Mouse (Mus musculus): Measurements from ENCODE around the gene Fto.

Gene Fto

DNA sequence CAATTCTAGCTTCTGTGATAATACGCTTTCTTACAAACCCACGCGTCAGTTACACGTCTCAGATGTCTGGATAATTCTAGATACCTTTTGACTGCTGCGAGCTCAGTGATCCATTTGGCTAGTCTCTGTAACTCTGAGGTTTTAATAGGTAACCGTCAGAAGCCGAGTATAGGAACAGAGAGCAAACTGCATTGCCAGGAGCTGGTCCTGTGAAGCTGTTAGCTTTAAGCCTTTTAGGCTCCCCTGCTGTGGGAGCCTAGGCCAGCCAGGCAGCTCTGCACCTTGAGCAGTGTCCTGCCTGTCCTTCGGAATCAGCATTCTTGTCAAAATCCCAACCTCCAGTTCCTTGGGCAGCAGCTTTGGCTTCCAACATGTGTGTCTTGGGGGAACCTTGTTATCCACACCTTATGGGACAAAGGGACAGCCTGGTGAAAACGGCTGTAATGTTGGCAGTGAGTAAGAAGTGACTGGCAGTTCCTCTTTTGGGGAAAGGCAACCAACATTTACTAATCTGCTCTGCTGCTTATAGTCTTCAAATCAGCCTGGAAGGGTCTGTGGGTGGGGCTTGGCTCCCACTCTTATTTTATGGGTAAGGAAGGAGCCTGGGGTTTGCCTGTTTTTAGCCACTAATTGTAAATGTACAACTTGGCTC, 77.2 kb downstream of the Fto start:
- DNase-seq (ENCODE audit: extremely low spot score, low spot score): no peak

DNA sequence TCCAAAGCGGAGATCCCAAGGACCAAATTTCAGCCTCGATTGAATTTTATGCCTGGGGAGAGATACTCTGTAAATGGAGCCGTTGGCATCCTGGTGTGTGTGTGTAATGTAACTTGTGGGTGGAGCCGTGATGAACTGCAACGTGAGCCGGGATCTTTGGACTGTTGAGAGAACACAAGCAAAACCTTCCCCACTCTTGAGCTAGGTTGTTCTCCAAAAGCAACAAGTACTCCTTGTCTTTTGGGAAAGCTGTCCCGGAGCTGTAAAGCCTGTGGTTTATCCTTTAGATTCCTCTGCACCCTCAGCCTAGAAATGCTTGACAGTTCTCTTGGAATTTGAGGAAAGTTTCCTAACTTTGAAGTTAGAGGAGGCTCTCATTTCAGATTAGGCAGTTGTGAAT, 78.9 kb downstream of the Fto start:
- DNase-seq (ENCODE audit: extremely low spot score, low spot score): no peak

DNA sequence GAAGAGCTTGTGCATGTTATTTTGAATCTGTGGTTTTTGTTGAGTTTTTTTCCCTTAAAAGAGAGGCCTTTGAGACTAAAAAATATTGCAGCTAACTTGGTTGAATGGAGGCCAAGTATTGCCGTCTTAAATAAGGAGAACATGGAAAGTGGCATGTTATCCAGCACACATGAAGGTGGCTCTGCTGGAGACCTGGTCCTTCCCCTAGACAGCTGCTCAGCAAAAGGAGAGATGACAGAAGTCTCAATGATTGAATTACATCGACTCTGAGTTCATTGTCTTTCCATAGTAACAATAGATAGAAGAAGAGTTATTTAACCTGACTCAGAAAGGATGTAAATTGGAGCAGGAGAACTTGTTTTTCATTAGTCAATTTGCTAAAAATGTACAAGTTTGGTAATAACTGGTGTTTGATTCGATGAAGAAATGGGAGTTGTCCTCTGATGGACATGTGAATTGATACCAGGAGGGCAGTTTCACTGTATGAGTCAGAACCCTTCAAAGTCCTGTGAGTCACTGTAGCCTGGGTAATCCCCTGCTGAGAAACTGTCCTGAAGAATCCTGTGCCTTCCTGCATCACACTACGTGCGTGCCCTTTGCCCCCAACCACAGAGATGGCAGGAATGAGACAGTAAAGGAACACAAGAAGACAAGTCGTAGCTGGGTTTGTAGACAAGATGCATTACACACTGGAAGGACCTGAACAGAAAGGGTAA, 82.2 kb downstream of the Fto start:
- DNase-seq (ENCODE audit: extremely low spot score, low spot score): no peak

DNA sequence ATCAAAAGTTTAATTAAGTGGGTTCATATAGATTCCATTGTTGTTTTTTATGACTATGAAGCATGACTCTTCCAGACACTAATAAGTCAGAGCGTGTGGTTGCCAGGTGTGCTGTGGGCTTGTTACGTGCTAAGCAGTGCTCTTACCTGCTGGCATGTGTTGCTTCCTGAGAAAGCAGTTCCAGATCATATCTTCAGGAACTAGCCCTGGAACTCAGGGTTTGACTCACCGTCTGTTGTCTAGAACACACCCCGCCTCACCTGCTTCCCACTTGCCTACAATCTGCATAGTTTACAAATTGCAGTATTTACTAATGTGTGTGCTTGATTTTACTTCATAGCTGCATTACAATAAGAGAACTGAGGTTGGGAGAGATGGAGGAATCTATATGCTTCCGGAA, 84.7 kb downstream of the Fto start:
- DNase-seq (ENCODE audit: extremely low spot score, low spot score): no peak

DNA sequence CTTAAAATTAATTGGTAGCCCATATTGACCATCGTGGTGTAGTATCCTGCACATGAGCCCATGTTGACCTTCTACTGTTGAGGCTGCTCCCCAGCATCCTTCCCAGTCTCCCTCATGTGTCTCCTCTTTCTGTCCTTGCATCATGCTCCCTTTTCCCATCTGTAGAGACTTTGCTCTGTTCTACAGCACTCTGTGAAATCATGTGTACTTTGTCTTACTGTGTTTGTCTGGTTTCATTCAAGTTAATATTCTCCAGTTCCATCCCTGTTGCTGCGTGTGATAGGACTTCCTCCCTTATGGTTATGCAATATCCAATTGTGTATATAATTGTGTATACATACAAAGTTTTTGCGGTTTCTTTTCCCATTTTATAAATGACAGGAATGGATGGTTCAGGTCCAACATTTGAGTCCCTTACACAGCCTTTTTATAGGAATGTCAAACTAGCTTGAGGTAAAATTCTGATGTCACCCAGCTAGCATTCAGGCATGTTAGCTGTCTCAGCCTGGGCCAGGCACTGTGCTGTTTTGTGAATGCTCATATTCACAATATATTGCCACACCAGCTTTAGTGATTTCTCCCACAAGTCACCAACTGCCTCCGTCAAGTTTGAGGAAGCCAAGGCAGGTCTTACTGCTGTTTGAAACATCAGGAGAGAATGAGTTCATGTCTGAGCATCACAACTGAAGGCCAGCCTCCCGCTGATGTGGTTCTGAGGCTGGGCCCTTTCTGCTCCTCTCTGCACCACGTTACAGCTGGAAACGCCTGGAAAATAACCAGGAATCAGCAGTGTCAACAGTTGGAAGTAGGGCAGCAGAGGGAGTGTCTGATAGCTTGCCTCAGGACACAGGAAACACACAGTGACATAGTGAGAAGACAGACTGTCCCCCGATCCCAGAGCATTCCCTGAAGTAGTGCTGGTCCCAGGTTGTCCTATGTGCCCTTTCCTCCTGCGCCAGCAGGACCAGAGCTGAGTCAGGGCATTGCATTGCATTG, 90.0 kb downstream of the Fto start:
- DNase-seq (ENCODE audit: extremely low spot score, low spot score): no peak

DNA sequence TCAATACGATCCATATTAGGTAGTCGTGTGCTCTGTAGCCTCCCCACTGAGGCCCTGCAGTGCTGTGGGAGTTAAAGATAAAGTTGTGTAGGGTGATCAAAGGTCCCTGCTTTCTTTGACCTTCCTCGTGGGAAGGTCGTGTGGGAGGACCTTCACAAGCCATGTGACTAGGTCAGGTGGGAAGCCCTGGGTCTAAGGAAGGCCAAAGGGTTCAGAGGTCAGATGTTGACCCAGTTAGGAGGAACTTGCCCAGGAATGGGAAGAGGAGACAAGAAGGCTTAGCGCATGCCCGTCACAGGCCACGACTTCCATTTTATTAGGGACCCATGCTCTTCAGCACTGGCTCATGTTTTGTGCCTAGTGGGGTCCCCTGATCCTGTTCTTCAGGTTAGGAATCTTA, 91.0 kb downstream of the Fto start:
- DNase-seq (ENCODE audit: extremely low spot score, low spot score): no peak

DNA sequence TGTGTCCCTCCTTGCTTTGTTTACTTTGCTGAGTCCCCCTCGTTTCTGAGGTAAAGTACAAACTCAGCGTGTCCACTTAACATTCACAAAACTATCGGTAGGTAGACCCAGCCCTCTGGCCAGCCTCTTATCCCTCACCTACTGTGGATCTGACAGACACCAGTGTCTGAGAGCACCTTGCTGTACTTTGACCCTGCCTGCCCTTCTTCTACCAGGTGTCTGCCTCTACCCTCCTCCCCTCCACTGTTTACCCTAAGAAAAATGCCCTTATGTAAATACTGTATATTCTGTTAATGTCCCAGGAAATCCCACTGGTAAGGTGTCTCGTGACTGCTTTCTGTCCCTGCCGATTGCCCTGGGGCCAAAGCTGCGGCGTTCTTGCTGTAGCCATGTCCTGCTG, 91.8 kb downstream of the Fto start:
- no peak for DNase-seq (ENCODE audit: extremely low spot score, low spot score)

DNA sequence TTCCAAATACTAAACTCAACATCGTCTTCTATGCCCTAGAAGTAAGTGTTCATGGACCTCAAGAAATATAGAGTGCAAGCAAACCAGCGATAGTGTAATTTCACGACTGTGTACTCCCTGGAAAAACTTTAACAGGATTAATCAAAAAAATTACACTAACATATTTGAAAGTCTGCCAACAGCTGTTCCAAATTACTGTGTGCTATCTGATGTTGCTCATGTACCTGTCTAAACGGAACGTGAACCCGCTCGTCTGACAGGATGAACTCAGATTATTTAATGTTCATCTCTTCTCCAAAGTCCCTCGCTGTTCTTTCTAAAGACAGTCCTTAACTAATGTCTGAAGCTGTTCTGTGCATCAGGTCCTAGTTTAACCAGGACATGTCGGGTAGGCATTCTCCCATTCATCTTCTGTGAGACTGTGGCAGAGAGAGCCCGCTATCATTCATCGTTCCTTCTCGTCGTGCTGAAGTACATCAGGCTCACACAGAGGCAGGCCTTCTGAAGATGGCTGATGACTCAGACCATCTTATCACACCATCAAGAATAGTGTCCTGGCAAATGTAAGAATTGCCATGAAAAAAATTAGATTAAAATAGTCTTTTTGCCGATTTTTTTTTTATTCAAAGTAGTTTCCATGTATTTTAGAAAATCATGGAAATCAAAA, 93.4 kb downstream of the Fto start:
- DNase-seq (ENCODE audit: extremely low spot score, low spot score): no peak

DNA sequence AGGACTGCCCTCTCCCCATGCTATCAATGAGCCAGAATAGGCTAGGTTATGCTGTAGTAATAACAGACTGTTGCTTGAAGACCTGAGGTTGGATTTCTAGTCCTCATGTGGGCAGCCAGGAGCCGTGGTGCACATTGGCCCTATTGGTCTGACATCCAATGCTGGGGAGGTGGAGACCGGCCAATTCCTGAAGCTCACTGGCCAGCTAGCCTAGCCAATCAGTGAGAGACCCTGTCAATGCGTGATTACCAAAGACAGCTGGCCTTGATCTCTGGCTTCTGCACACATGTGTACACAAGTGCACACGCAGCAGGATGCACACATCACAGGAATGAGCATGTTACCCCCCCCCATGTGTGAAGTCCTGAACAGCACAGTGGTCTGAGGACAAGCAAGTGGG, 94.6 kb downstream of the Fto start:
- no peak for DNase-seq (ENCODE audit: extremely low spot score, low spot score)

DNA sequence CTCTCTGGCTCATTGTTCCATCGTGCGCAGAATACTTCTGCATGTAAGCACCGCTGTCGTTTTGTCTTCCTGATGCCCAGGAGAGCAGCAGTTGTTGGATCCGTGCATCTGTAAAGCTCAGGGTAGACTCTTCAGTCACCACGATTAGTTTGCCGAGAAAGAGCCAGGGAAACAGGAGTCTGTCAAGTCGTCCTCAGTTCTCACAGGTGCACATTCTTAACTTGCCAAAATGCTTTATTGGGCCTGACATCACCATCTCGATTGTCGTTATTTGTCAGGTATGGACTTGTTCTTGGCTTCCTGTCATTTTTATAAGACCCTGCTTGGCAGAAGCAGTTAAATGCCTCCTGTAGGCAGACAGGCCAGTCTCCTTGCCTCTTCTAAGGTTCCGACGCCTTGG, 96.7 kb downstream of the Fto start:
- DNase-seq (ENCODE audit: extremely low spot score, low spot score): no peak

DNA sequence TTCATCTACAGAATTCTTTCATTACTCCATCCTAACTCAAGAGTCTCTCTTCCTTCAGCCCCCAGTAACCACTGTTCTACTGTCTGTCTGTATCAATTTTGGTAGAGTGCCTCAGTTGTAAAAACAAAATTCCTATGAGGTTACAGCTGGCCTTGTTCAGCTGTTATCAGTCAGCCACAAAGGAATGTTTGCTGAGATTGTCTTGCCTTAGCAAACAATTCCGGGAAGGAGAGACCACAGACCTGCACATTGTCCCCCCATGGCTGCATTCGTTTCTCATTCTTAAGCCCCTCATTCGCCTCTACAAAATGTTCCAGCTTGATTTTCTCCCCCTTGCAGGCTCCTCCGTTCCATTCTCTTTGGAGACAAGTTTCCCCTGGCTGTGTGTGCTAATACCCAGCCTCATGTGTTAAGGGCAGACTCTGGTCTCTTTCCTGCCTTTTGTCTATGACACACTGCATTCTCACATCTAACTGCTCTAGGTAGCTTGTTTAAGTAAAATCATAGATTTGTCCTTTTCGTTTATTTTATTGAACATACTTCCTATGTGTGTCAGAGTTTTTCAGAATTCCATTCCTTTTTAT, 111.3 kb downstream of the Fto start:
- no peak for DNase-seq (ENCODE audit: extremely low spot score, low spot score)

DNA sequence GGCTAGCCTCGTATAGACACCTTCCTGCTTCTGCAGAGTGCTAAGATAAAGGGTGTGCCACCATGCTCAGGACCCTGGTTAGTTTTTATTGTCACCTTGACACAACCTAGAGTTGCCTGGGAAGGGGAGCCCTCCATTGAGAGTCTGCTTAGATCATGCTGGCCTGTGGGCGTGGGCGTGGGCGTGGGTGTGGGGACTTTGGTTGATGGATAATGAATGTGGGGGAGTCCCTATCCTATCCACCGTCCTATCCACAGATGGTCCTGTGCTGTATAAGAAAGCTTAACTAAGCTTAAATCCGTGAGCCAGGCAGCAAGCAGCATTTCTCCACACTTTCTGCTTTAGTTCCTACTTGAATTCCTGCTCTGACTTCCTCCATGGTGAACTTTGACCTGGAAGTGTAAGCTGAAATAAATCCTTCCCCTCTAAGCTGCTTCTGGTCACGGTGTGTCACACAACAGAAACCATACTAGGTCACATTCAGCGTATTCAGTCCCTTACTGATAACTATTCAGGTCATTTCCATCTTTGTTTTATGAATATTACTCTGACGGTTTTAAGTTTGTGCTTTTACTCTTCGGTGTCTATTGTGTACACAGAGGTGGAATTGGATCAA, 112.0 kb downstream of the Fto start:
- DNase-seq (ENCODE audit: extremely low spot score, low spot score): no peak

DNA sequence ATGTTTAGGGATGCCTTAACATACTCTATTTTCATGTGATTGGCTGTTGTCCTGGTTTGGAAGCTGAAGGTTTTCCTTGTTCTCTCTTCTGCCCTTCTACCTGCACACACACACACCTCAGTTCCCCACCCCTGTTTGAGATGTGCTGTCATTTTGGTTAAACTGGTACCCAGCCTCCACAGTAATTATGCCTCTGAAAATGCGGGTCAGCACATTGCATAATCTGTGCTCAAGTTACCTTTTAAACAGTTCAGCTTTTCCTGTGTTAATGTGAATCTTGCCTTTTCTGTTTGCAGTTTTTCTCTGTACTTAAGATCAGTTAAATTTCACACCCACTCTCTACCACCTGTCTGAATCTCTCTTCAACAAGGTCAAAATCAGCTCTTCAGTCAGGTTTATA, 113.2 kb downstream of the Fto start:
- no peak for DNase-seq (ENCODE audit: extremely low spot score, low spot score)

DNA sequence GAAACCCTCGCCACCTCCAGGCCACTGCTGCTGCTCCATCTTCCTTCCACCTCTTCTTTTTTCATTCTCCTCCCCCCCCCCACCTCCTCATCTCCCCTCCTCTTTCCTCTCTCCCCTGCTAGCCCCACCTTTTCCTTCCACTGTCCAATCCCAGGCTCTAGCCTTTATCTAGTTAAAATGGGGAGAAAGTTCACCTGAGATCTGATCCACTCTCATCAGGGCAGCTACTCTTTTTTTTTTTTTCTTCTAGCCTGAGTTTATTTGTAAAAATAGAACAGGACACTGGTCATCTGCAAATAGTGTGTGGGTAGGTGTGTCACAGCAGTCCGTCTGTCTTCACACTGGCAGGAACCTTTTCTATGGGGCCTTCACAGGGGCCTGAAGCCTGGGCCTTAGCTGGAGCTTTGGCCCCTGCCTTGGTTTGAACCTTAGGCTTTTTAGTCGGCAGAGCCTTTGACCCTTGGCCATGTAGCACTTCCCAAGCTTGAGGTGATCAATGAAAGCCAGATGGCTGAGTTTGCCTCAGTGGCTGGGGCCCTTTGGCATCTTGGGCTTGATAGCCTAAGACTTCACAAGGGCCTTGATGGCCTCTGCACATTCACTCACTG, 117.1 kb downstream of the Fto start:
- no peak for DNase-seq (ENCODE audit: extremely low spot score, low spot score)

DNA sequence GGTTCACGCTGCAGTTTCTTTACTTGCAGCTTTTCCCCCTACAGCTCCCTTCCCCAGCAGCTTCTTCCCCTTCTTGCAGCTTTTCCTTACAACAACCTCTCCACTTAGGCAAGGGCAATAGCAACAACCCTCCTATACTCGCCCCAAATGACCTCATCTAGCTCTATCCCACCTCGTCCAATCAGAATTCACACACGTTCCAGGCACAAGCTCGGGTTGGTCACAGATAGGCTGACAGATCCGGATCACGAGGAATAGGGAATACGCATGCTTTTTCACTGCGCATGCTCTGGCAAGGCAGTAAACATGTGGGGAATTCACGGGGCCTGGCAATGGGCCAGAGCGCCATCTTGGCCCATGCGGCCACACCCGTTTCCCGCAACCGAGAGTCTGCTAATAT, 122.7 kb downstream of the Fto start:
- DNase-seq (ENCODE audit: extremely low spot score, low spot score): no peak

DNA sequence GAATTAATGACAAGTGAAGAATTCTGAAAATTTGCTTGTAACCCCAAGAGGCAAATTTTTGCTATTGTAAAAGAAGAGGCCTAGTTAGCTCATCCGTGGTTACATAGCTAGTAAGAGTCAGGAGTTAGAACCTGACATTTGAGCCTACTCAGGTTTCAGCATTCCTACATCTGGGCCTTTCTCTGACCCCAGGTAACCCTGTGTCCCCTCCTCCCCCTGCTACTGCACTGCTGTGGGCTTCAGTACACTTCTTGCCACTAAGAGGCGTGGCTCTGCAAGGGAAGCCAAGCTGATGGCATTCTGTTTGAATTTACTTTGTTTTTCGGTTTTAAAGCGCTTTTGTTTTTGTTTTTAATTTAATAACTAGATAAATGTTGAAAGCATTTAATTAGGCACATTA, 130.6 kb downstream of the Fto start:
- peak; percentile 23 for DNase-seq (ENCODE audit: extremely low spot score, low spot score)

DNA sequence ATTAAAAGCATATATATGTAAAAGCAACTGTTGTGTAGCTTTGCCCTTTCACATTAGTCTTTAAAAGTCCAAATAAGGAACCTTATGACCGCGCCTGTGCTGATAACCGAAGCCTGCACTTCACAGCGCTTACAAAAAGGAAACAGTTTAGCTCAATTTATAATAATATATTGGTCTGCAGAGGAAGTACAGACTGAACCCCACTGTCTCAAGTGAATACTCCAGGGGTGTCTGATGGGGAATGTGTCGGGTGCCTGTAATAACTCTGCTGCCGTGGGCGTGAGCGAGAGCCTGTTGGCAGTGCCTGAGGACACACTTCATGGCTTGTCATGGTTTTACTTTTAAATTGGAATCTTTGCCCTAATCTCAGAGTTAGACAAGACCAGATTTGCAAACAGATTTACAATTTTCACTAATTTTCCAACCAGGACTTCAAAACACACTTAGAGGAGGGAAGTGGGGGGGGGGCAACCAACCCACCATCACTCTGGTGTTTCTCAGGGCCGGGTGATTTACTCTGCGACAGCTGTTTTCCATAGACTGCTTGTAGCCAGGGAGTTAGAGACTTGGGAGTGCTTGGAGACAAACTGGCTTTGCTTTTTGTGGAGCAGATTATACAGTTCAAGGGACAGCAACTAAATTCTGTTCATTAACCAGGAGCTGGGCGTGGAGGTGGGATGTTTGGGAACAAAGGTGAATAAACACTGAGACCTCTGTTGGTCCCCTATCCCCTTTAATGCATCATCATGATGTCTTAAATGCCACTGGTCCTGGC, 131.5 kb downstream of the Fto start:
- peak; percentile 37 for DNase-seq (ENCODE audit: extremely low spot score, low spot score)

DNA sequence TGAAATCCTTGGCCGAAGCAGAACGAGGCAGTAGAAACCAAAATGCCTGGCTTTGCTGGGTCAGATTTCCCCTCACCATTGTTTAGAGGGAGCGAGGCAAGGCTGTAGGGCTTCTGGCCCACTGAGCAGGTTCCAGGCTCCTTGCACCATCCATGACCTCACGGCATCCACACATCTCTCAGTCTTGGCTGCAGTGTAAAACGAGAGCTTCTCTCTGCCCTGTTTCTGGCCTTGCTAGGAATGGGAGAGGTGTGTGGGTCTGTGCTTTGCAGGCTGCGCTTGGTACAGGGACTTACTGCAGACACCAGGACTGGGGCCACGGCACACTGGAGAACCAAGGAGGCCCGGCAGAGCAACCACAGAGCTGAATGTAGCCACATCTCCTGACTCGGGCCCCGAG, 132.2 kb downstream of the Fto start:
- no peak for DNase-seq (ENCODE audit: extremely low spot score, low spot score)

DNA sequence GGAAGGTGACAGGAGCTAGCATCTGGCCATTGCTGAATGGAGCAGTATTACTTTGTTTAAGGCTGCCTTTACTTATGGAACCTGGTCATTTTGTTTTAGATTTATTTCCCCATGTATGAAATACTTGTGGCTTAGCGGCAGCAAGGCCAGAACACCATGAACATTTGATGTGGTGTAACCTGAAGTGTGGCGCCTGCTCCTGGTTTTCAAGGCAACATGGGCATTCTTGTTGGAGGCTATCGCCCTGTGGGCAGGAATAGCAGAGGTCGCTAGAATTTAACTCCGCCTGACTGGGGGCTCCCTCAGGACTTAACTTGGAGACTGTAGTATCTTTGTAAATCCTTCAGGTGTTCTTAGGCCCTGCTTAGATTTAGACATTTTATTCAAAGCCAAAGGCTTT, 132.7 kb downstream of the Fto start:
- DNase-seq (ENCODE audit: extremely low spot score, low spot score): no peak
